Mouse (Mus musculus) heart, adult 2 months (tissue): ENCODE measurements around the gene Dido1. TPM values are rescaled to one million over a fixed set of nuclear protein-coding genes. Genes with fewer than 3 reads are reported as not detected.

Experiments used
- DNase-seq, 2 experiments: peaks; one replicate each; pipeline ENCODE4 v3.0.0; 2021
- H3K27ac ChIP-seq: fragments of 200-600 bp; 2 replicates; pipeline ENCODE4 v1.8.1; 2022
- H3K27me3 ChIP-seq: fragments of 200-500 bp; 2 replicates; pipeline ENCODE4 v1.6.1; 2012; ENCODE audit warnings: mild to moderate bottlenecking, low read length, inconsistent platforms, mixed read lengths; ENCODE audit not compliant: control insufficient read depth, insufficient read depth
- H3K36me3 ChIP-seq: fragments of 200-500 bp; 2 replicates; pipeline ENCODE4 v1.6.1; 2012; ENCODE audit warnings: low read length, inconsistent platforms; ENCODE audit not compliant: control insufficient read depth, insufficient read depth
- H3K4me1 ChIP-seq: fragments of 200-500 bp; 2 replicates; pipeline ENCODE4 v1.6.1; 2011; ENCODE audit warnings: low read length; ENCODE audit not compliant: control insufficient read depth, insufficient read depth
- H3K4me3 ChIP-seq: fragments of 200-600 bp; 2 replicates; pipeline ENCODE4 v1.8.1; 2022
- H3K79me2 ChIP-seq: fragments of 200-500 bp; replicated peaks from 2 replicates; pipeline ENCODE4 v1.6.1; 2012; ENCODE audit warnings: mild to moderate bottlenecking, inconsistent platforms, low read length, moderate library complexity, mixed read lengths; ENCODE audit not compliant: control insufficient read depth, insufficient read depth
- H3K9ac ChIP-seq: fragments of 200-500 bp; 2 replicates; pipeline ENCODE4 v1.6.1; 2012; ENCODE audit warnings: low read depth, mild to moderate bottlenecking, control low read depth, inconsistent platforms, low read length, mixed read lengths
- CTCF ChIP-seq: fragments of 200-600 bp; IDR thresholded peaks from 2 replicates; pipeline ENCODE4 v1.8.1; 2022; ENCODE audit warnings: antibody characterized with exemption, mild to moderate bottlenecking, moderate library complexity
- EP300 ChIP-seq: fragments of 200-500 bp; IDR thresholded peaks from 2 replicates; pipeline ENCODE4 v1.6.1; 2011; ENCODE audit warnings: low read depth, low read length, control low read depth; ENCODE audit not compliant: insufficient read depth
- POLR2A ChIP-seq: fragments of 200-500 bp; IDR thresholded peaks from 2 replicates; pipeline ENCODE4 v1.6.1; 2011; ENCODE audit warnings: mild to moderate bottlenecking, low read depth, low read length, control low read depth; ENCODE audit not compliant: insufficient read depth
- WGBS: fragments of 180-500 bp; shearing (Covaris S2); methylation state at CpG from one replicate; pipeline ENCODE4 v1.1.7; 2018; 5-methylcytosine and 5-hydroxymethylcytosine counted together
- intact Hi-C: fragments of 180-260 bp; cut with DNase I; formaldehyde crosslinking; loops from one replicate; pipeline ENCODE4 v1.15.1; 2025
- polyA plus RNA-seq: library from polyadenylated mRNA; depleted of rRNA; stranded (reverse); fragments of >200 nt; gene quantifications from 2 replicates; pipeline ENCODE4 v1.2.3, GENCODE M21; 2012
- total RNA-seq, 2 experiments: library from RNA; stranded (reverse); gene quantifications; 2 replicates each; pipeline ENCODE4 v1.2.3; 2021

The Dido1 gene
- total and polyA plus RNA-seq, 3 experiments, result 8.6 to 30.8 (median 30.7) TPM

- no peak overlapping the region for H3K4me3 ChIP-seq
- TF ChIP-seq CTCF (no peak), EP300 (no peak), POLR2A (no peak)
- intact Hi-C loops, result no loop called here
- H3K4me1 ChIP-seq, result no peaks in the 10 kb centered on the region
- H3K9ac ChIP-seq, result no peak overlapping the region
- H3K27ac ChIP-seq, result no peak overlapping the region
- DNase-seq, result no peak
- peaks cover 2% of the 10 kb centered on the region for H3K36me3 ChIP-seq
- H3K27me3 ChIP-seq, result no peaks in the 10 kb centered on the region
- H3K79me2 ChIP-seq, result no peaks in the 10 kb centered on the region
- WGBS, result 85% methylated on average over 2 of the region's 2 CpGs
Measured at GRCm38 (mm10) chr2:180683524-180683923, 26.3 kb downstream of the Dido1 start.

- Histone ChIP-seq H3K36me3 (peaks cover 2% of the 10 kb centered on the region), H3K4me1 (no peaks in the 10 kb centered on the region; the same call in 1 of the 2 replicates), H3K27ac (no peak overlapping the region), H3K27me3 (no peaks in the 10 kb centered on the region), H3K4me3 (no peak overlapping the region), H3K79me2 (no peaks in the 10 kb centered on the region), H3K9ac (no peak overlapping the region)
- WGBS, result 36% methylated on average over 2 of the region's 2 CpGs
- TF ChIP-seq EP300 (no peak), CTCF (no peak), POLR2A (no peak)
- no peak for DNase-seq
- intact Hi-C loops, result no loop called here
Measured at GRCm38 (mm10) chr2:180681225-180681624, 28.6 kb downstream of the Dido1 start.

GRCm38 (mm10) chr2:180678609-180679140, 31.1 kb downstream of the Dido1 start:
- no peak for TF ChIP-seq POLR2A
- TF ChIP-seq EP300, result peak; percentile 68; the same call in 1 of the 2 replicates
- peak; percentile 87 for TF ChIP-seq CTCF
- H3K27me3 ChIP-seq, result no peaks in the 10 kb centered on the region
- DNase-seq, result peak; percentile 59 to 65
- H3K36me3 ChIP-seq, result peaks cover 2% of the 10 kb centered on the region; the same call in 1 of the 2 replicates
- 18% methylated on average over 4 of the region's 4 CpGs for WGBS
- H3K27ac ChIP-seq, result no peak overlapping the region
- H3K79me2 ChIP-seq, result no peaks in the 10 kb centered on the region
- H3K4me1 ChIP-seq, result no peaks in the 10 kb centered on the region; the same call in 1 of the 2 replicates
- no peak overlapping the region for H3K4me3 ChIP-seq
- intact Hi-C loops, result loop anchor here (1.0 to 5.0 kb wide), 3 partner anchors 34 to 67 kb away; partner anchors contain the start of genes Gid8 and Slc17a9
- H3K9ac ChIP-seq, result no peak overlapping the region

GRCm38 (mm10) chr2:180676706-180677105, 33.1 kb downstream of the Dido1 start:
- Histone ChIP-seq H3K4me3 (no peak overlapping the region), H3K27ac (no peak overlapping the region), H3K27me3 (no peaks in the 10 kb centered on the region), H3K36me3 (no peaks in the 10 kb centered on the region; the same call in 1 of the 2 replicates), H3K9ac (no peak overlapping the region), H3K4me1 (no peaks in the 10 kb centered on the region; the same call in 1 of the 2 replicates), H3K79me2 (no peaks in the 10 kb centered on the region)
- WGBS, result 86% methylated on average over 2 of the region's 2 CpGs
- TF ChIP-seq CTCF, result no peak
- no peak for TF ChIP-seq EP300
- no peak for TF ChIP-seq POLR2A
- no peak for DNase-seq
- intact Hi-C loops, result loop anchor here (5.0 kb wide), 2 partner anchors 36 to 51 kb away; partner anchors contain the start of genes Gid8 and Slc17a9

GRCm38 (mm10) chr2:180662008-180662407, 47.8 kb downstream of the Dido1 start:
- Histone ChIP-seq H3K4me1 (no peaks in the 10 kb centered on the region), H3K79me2 (no peaks in the 10 kb centered on the region), H3K36me3 (no peaks in the 10 kb centered on the region), H3K27ac (no peak overlapping the region), H3K27me3 (no peaks in the 10 kb centered on the region), H3K4me3 (no peak overlapping the region), H3K9ac (no peak overlapping the region)
- intact Hi-C loops, result no loop called here
- TF ChIP-seq POLR2A (no peak), EP300 (no peak), CTCF (no peak)
- WGBS, result 72% methylated on average over 4 of the region's 4 CpGs
- no peak for DNase-seq

- Histone ChIP-seq H3K27ac (no peak overlapping the region), H3K4me3 (no peak overlapping the region), H3K36me3 (no peaks in the 10 kb centered on the region), H3K9ac (no peak overlapping the region), H3K4me1 (no peaks in the 10 kb centered on the region), H3K79me2 (no peaks in the 10 kb centered on the region), H3K27me3 (no peaks in the 10 kb centered on the region)
- DNase-seq, result no peak
- intact Hi-C loops, result no loop called here
- 89% methylated on average over 5 of the region's 5 CpGs for WGBS
- TF ChIP-seq CTCF, result no peak
- no peak for TF ChIP-seq POLR2A
- no peak for TF ChIP-seq EP300
Measured at GRCm38 (mm10) chr2:180660521-180660920, 49.3 kb downstream of the Dido1 start.
